In genomic region chr11:53899004-53899403, GRCm38 (mm10) we compare ENCODE assay signal across 24 mouse cellular contexts. TPM values are rescaled to one million over a fixed set of nuclear protein-coding genes. Genes with fewer than 3 reads are reported as not detected.
A peak's percentile ranks its signal among the peaks of the same experiment; 100 is the strongest.
DNase-seq lines count a peak whose midpoint lies in the region; ATAC-seq lines count a peak whose summit lies in the region.
"Had no signal": no experiment of that assay in that cellular context is flagged by ENCODE, and none has a peak within 500 bp of the region (broad histone marks: within the 10 kb centered on the region; RNA-seq: fewer than 3 reads in every experiment).

No protein-coding gene starts in this region.

- DNase-seq in heart, adult 11 months: peak; percentile 45
- no peak for DNase-seq in heart, adult 18-20 months
- DNase-seq in kidney, adult 8-10 months: peak; percentile 74 to 78
- peak; percentile 58 for DNase-seq in kidney, postnatal 14 days
- no peak for DNase-seq in Muller cell, postnatal 12 days (ENCODE audit: inconsistent ontology term)
- DNase-seq: adrenal gland, postnatal 14 days; cerebellum, adult 11-12 months; cerebellum, adult 9-10 months; cerebellum, postnatal 25 days; gastrocnemius, postnatal 36 days; heart, adult 2 months; heart, postnatal 14 days had no signal

- ATAC-seq in kidney, embryonic 16.5 days (ENCODE audit: low FRiP score, low TSS enrichment): no peak
- no peak for ATAC-seq in erythroid progenitor cell, adult 5-6 weeks (replicated peaks; ENCODE audit: low FRiP score, poor library complexity, severe bottlenecking)
- ATAC-seq: activated CD4-positive, CD25-positive, alpha-beta regulatory T cell, adult 4 months; forebrain, embryonic 15.5 days; Patski had no signal

- H3K27ac ChIP-seq in kidney, embryonic 16.5 days (ENCODE audit: low read length): no peak overlapping the region
- H3K27ac ChIP-seq: embryonic facial prominence, embryonic 15.5 days; forebrain, embryonic 15.5 days; heart, adult 2 months; heart, embryonic 15.5 days; hindbrain, embryonic 13.5 days had no signal

- no peaks in the 10 kb centered on the region for H3K36me3 ChIP-seq in kidney, embryonic 16.5 days (ENCODE audit: insufficient read depth, low read length)
- H3K36me3 ChIP-seq: embryonic facial prominence, embryonic 15.5 days; forebrain, embryonic 15.5 days; heart, embryonic 15.5 days; hindbrain, embryonic 13.5 days had no signal

- H3K9ac ChIP-seq in kidney, embryonic 16.5 days (replicated peaks; ENCODE audit: low read length): no peak overlapping the region
- H3K9ac ChIP-seq: embryonic facial prominence, embryonic 15.5 days; forebrain, embryonic 15.5 days; heart, embryonic 15.5 days; hindbrain, embryonic 13.5 days had no signal

- 24% methylated on average over 3 of the region's 3 CpGs for WGBS in kidney, embryonic 16.5 days

- H3K9me3 ChIP-seq in kidney, embryonic 16.5 days (ENCODE audit: low read length): no peaks in the 10 kb centered on the region
- H3K9me3 ChIP-seq: embryonic facial prominence, embryonic 15.5 days; forebrain, embryonic 15.5 days; heart, embryonic 15.5 days; hindbrain, embryonic 13.5 days had no signal

- peaks cover 15% of the 10 kb centered on the region for H3K4me1 ChIP-seq in kidney, embryonic 16.5 days (ENCODE audit: insufficient read depth, low read length)
- H3K4me1 ChIP-seq: embryonic facial prominence, embryonic 15.5 days; forebrain, embryonic 15.5 days; hindbrain, embryonic 13.5 days had no signal

- H3K4me3 ChIP-seq in kidney, embryonic 16.5 days (ENCODE audit: low read length): no peak overlapping the region
- H3K4me3 ChIP-seq: embryonic facial prominence, embryonic 15.5 days; erythroblast, embryonic 14.5 days; forebrain, embryonic 15.5 days; heart, adult 2 months; heart, embryonic 15.5 days; hindbrain, embryonic 13.5 days had no signal

- H3K27me3 ChIP-seq in kidney, embryonic 16.5 days (ENCODE audit: insufficient read depth, low read length): no peaks in the 10 kb centered on the region
- H3K27me3 ChIP-seq: embryonic facial prominence, embryonic 15.5 days; forebrain, embryonic 15.5 days; heart, embryonic 15.5 days; hindbrain, embryonic 13.5 days; Patski had no signal

- H3K4me2 ChIP-seq in kidney, embryonic 16.5 days (replicated peaks; ENCODE audit: low read depth, low read length): no peak overlapping the region
- H3K4me2 ChIP-seq: embryonic facial prominence, embryonic 15.5 days; forebrain, embryonic 15.5 days; heart, embryonic 11.5 days; heart, embryonic 15.5 days; hindbrain, embryonic 13.5 days had no signal

RNA-seq across cellular contexts. Expression of gene Slc22a5, which starts 7.5 kb away (rescaled TPM):
- total RNA-seq in heart, adult 18-20 months (2021): 10 to 100 TPM; 18.8 to 22.7 TPM
- polyA plus RNA-seq in kidney, embryonic 16.5 days (2015; fragmentation: Nextera tagmentation; extraction: Ambion mirVana): 17.3 and 18.4 TPM in 2 replicates
- total RNA-seq in erythroid progenitor cell, adult 5-6 weeks (2015; ENCODE audit: low replicate concordance): 2.1 and 3.2 TPM in 2 replicates
- total RNA-seq in erythroid progenitor cell, adult 5-6 weeks (2017; ENCODE audit: low replicate concordance): 3.2 and 3.7 TPM in 2 replicates
- polyA plus RNA-seq: erythroblast, embryonic 14.5 days had no signal

RNA-seq across cellular contexts. Expression of gene Gm12216, which starts 39.9 kb away (rescaled TPM):
- total RNA-seq in heart, adult 18-20 months (2021): 1 to 10 TPM; 2.5 to 2.6 TPM
- 1.1 and 2.1 TPM in 2 replicates for polyA plus RNA-seq in kidney, embryonic 16.5 days (2015; fragmentation: Nextera tagmentation; extraction: Ambion mirVana)
- total RNA-seq in erythroid progenitor cell, adult 5-6 weeks (2015; ENCODE audit: low replicate concordance): not detected in 2 replicates
- 0.51 TPM in 1 of 2 replicates, not detected in the other for total RNA-seq in erythroid progenitor cell, adult 5-6 weeks (2017; ENCODE audit: low replicate concordance)
- total RNA-seq: MEL had no signal
- polyA plus RNA-seq: erythroblast, embryonic 14.5 days; forebrain, embryonic 11.5 days; forebrain, embryonic 15.5 days; heart, embryonic 11.5 days had no signal

Comparison
In these comparisons a context has a peak if more than half of its experiments do, and no peak if none do; other contexts are left out.
1. DNase-seq: peak in heart, adult 11 months (single experiment), kidney, adult 8-10 months (2 of 2) and kidney, postnatal 14 days (single experiment); none in heart, adult 18-20 months (0 of 2) and Muller cell, postnatal 12 days (single experiment).
2. RNA of gene Slc22a5, which starts 7.5 kb away (total RNA-seq): 18.8 to 22.7 TPM in heart, adult 18-20 months; 2.1 to 3.7 TPM in erythroid progenitor cell, adult 5-6 weeks; every median in the first group is over 4 times any median in the second.